Mouse (Mus musculus) adrenal gland, postnatal 10 days (tissue): Measurements from ENCODE around the gene Rnf148. TPM values are rescaled to one million over a fixed set of nuclear protein-coding genes. Genes with fewer than 3 reads are reported as not detected.

ENCODE experiments used
- DNase-seq: peaks from one replicate; pipeline ENCODE4 v3.0.0; 2021; ENCODE audit warnings: mixed read lengths
- long read RNA-seq, 2 experiments: library from polyadenylated mRNA; stranded (forward); transcript quantifications; one replicate each; pipeline ENCODE4 v2.0.0; 2021
- total RNA-seq, 2 experiments: library from RNA; stranded (reverse); gene quantifications; 2 replicates each; pipeline ENCODE4 v1.2.3; 2021

The Rnf148 gene
- total RNA-seq: not detected
- long read RNA-seq, experiment 1: 0 reads
- long read RNA-seq, experiment 2: 0 reads

GRCm38 (mm10) chr6:23655036-23655435, at the start of gene Rnf148:
Gene Rnf148, minus strand, starts transcription at chr6:23655136.
- DNase-seq: no peak

GRCm38 (mm10) chr6:23700879-23701278, 45.9 kb upstream of the Rnf148 start:
- DNase-seq: no peak

GRCm38 (mm10) chr6:23678172-23678571, 23.2 kb upstream of the Rnf148 start:
- no peak for DNase-seq

- DNase-seq: no peak
Observed at GRCm38 (mm10) chr6:23650205-23650604, 4.7 kb downstream of the Rnf148 start, which contains the start of gene Rnf133. Gene Rnf133, minus strand, starts transcription at chr6:23650305.

GRCm38 (mm10) chr6:23648732-23649131, 6.2 kb downstream of the Rnf148 start:
- DNase-seq: no peak

- peak; percentile 56 for DNase-seq
Observed at GRCm38 (mm10) chr6:23647627-23648247, 7.2 kb downstream of the Rnf148 start.

- DNase-seq: peak; percentile 58
Observed at GRCm38 (mm10) chr6:23637081-23637480, 17.9 kb downstream of the Rnf148 start.

- no peak for DNase-seq
Observed at GRCm38 (mm10) chr6:23635208-23635607, 19.7 kb downstream of the Rnf148 start.

GRCm38 (mm10) chr6:23634016-23634415, 20.9 kb downstream of the Rnf148 start:
- DNase-seq: no peak

- no peak for DNase-seq
Observed at GRCm38 (mm10) chr6:23630465-23630864, 24.5 kb downstream of the Rnf148 start.

Other genes starting within 250 kb of the Rnf148 start
- gene Rnf133, start 4.8 kb downstream of the Rnf148 start, total RNA-seq: not detected
- 1 to 10 TPM; 3.5 to 4.8 TPM for gene Cadps2, start 184.3 kb upstream of the Rnf148 start, total RNA-seq